Mouse (Mus musculus) heart, postnatal 0 days (tissue): ENCODE results near the gene Kif5a.

ENCODE experiments used
- CTCF ChIP-seq: IDR thresholded peaks from 2 replicates; pipeline ENCODE4 v1.5.1; 2016; ENCODE audit warnings: antibody characterized with exemption, control low read depth, low read depth
- EP300 ChIP-seq: IDR thresholded peaks from 2 replicates; pipeline ENCODE4 v1.6.1; 2016; ENCODE audit warnings: antibody characterized with exemption, low read depth

- TF ChIP-seq CTCF = no peak
- no peak for TF ChIP-seq EP300
These were observed 37.4 kb downstream of the Kif5a start for GRCm38 (mm10) chr10:127225732-127226131.
